Mouse (Mus musculus) spleen, embryonic (tissue): Measurements from ENCODE around the gene Dlg4.

Experiments used
- CTCF ChIA-PET: fragments of 350-600 bp; sonication (Branson Sonifier 250); formaldehyde crosslinking; loops from one replicate; lab custom pipeline; 2022; lab: Charles Lee

Gene Dlg4

GRCm38 (mm10) chr11:70016669-70017068 lies at the start of gene Dlg4:
Dlg4 (plus strand) TSS chr11:70016942.
- CTCF ChIA-PET = no interaction called here

GRCm38 (mm10) chr11:69968793-69969192 lies 47.9 kb upstream of the Dlg4 start:
- CTCF ChIA-PET = interaction anchor here (0.5 kb wide), 1 partner anchor 74 kb away, joined by 5 read pairs; no protein-coding TSS in a partner anchor

- CTCF ChIA-PET = no interaction called here
These were observed 46.5 kb upstream of the Dlg4 start for GRCm38 (mm10) chr11:69970222-69970621.

GRCm38 (mm10) chr11:69970775-69971174 lies 46.0 kb upstream of the Dlg4 start:
- CTCF ChIA-PET = interaction anchor here (0.6 kb wide), 1 partner anchor 33 kb away, joined by 3 read pairs; no protein-coding TSS in a partner anchor

GRCm38 (mm10) chr11:69974907-69975306 lies 41.8 kb upstream of the Dlg4 start:
- CTCF ChIA-PET = interaction anchor here (0.6 to 0.9 kb wide), 3 partner anchors 16 to 93 kb away, joined by 3 to 4 read pairs (median 4); no protein-coding TSS in a partner anchor

GRCm38 (mm10) chr11:69976271-69976670 lies 40.5 kb upstream of the Dlg4 start:
- CTCF ChIA-PET = no interaction called here

- CTCF ChIA-PET = no interaction called here
These were observed 36.9 kb upstream of the Dlg4 start for GRCm38 (mm10) chr11:69979827-69980195.

GRCm38 (mm10) chr11:69980196-69981140 lies 36.3 kb upstream of the Dlg4 start:
- CTCF ChIA-PET = interaction anchor here (0.6 kb wide), 1 partner anchor 21 kb away, joined by 3 read pairs; no protein-coding TSS in a partner anchor

- CTCF ChIA-PET = interaction anchor here (1.2 kb wide), 1 partner anchor 22 kb away, joined by 3 read pairs; no protein-coding TSS in a partner anchor
These were observed 35.5 kb upstream of the Dlg4 start, which contains the start of gene Ctdnep1 for GRCm38 (mm10) chr11:69981141-69981762. Ctdnep1 (plus strand) TSS chr11:69981156.

GRCm38 (mm10) chr11:69982225-69982624 lies 34.5 kb upstream of the Dlg4 start, which contains the start of gene Elp5:
Elp5 (minus strand) TSS chr11:69982517.
- CTCF ChIA-PET = interaction anchor here (1.2 kb wide), 1 partner anchor 21 kb away, joined by 3 read pairs; no protein-coding TSS in a partner anchor

- CTCF ChIA-PET = interaction anchor here (1.2 kb wide), 1 partner anchor 20 kb away, joined by 3 read pairs; no protein-coding TSS in a partner anchor
These were observed 33.9 kb upstream of the Dlg4 start for GRCm38 (mm10) chr11:69982877-69983276.

- CTCF ChIA-PET = no interaction called here
These were observed 33.4 kb upstream of the Dlg4 start for GRCm38 (mm10) chr11:69983377-69983776.

- CTCF ChIA-PET = no interaction called here
These were observed 32.3 kb upstream of the Dlg4 start for GRCm38 (mm10) chr11:69984431-69984830.

GRCm38 (mm10) chr11:69989949-69990348 lies 26.8 kb upstream of the Dlg4 start:
- CTCF ChIA-PET = no interaction called here

- CTCF ChIA-PET = no interaction called here
These were observed 25.7 kb upstream of the Dlg4 start, which contains the start of gene Gabarap for GRCm38 (mm10) chr11:69990850-69991691. Gabarap (plus strand) TSS chr11:69991143.

GRCm38 (mm10) chr11:69991711-69992110 lies 25.0 kb upstream of the Dlg4 start:
- CTCF ChIA-PET = interaction anchor here (0.6 kb wide), 1 partner anchor 36 kb away, joined by 4 read pairs; no protein-coding TSS in a partner anchor

GRCm38 (mm10) chr11:69992396-69992795 lies 24.3 kb upstream of the Dlg4 start:
- CTCF ChIA-PET = interaction anchor here (0.6 kb wide), 1 partner anchor 36 kb away, joined by 4 read pairs; no protein-coding TSS in a partner anchor

GRCm38 (mm10) chr11:69992932-69993331 lies 23.8 kb upstream of the Dlg4 start:
- CTCF ChIA-PET = no interaction called here

- CTCF ChIA-PET = no interaction called here
These were observed 22.2 kb upstream of the Dlg4 start for GRCm38 (mm10) chr11:69994401-69995090.

- CTCF ChIA-PET = no interaction called here
These were observed 21.3 kb upstream of the Dlg4 start, which contains the start of gene Phf23 for GRCm38 (mm10) chr11:69995391-69995960. Phf23 (plus strand) TSS chr11:69995777.
